Mouse (Mus musculus) heart, embryonic 13.5 days (tissue): Measurements from ENCODE around the gene Stat3. TPM values are rescaled to one million over a fixed set of nuclear protein-coding genes. Genes with fewer than 3 reads are reported as not detected.

Experiments
- ATAC-seq: fragments of 200-750 bp; cut with Nextera tagmentation; 2 replicates; pipeline ENCODE4 v1.8.0; 2017; ENCODE audit warnings: moderate TSS enrichment; ENCODE audit not compliant: insufficient number of reproducible peaks, low FRiP score, low TSS enrichment; ENCODE audit errors: extremely low read depth
- H3K27ac ChIP-seq: fragments of 300-500 bp; sonication (generic); replicated peaks from 2 replicates; pipeline ENCODE4 v1.5.1; 2015; ENCODE audit warnings: moderate library complexity, mild to moderate bottlenecking, inconsistent platforms
- H3K27me3 ChIP-seq: fragments of 300-500 bp; sonication (generic); replicated peaks from 2 replicates; pipeline ENCODE4 v1.6.1; 2015; ENCODE audit warnings: mild to moderate bottlenecking, inconsistent platforms
- H3K36me3 ChIP-seq: fragments of 300-500 bp; sonication (generic); 2 replicates; pipeline ENCODE4 v1.6.1; 2015; ENCODE audit warnings: mild to moderate bottlenecking, inconsistent platforms
- H3K4me1 ChIP-seq: fragments of 300-500 bp; sonication (generic); 2 replicates; pipeline ENCODE4 v1.6.1; 2015; ENCODE audit warnings: inconsistent platforms
- H3K4me2 ChIP-seq: fragments of 300-500 bp; sonication (generic); 2 replicates; pipeline ENCODE4 v1.6.1; 2015; ENCODE audit warnings: inconsistent platforms, mild to moderate bottlenecking, moderate library complexity
- H3K4me3 ChIP-seq: fragments of 300-500 bp; sonication (generic); 2 replicates; pipeline ENCODE4 v1.5.1; 2015; ENCODE audit warnings: moderate library complexity, mild to moderate bottlenecking, inconsistent platforms
- H3K9ac ChIP-seq: fragments of 300-500 bp; sonication (generic); 2 replicates; pipeline ENCODE4 v1.6.1; 2015; ENCODE audit warnings: inconsistent platforms, mild to moderate bottlenecking, moderate library complexity
- H3K9me3 ChIP-seq: fragments of 300-500 bp; sonication (generic); 2 replicates; pipeline ENCODE4 v1.6.1; 2016; ENCODE audit warnings: inconsistent platforms
- WGBS: fragments of 180-500 bp; shearing (Covaris S2); methylation state at CpG from one replicate; pipeline ENCODE4 v1.1.7; 2015; ENCODE audit warnings: mixed read lengths; 5-methylcytosine and 5-hydroxymethylcytosine counted together
- polyA plus RNA-seq: library from polyadenylated mRNA; unstranded; fragments of >200 nt; fragmentation: Nextera tagmentation; extraction: Ambion mirVana; gene quantifications from 2 replicates; pipeline ENCODE4 v1.2.1, GENCODE M21; 2015

Gene Stat3
- polyA plus RNA-seq, 1 experiment from 2014 or later, result 41.8 TPM

DNA sequence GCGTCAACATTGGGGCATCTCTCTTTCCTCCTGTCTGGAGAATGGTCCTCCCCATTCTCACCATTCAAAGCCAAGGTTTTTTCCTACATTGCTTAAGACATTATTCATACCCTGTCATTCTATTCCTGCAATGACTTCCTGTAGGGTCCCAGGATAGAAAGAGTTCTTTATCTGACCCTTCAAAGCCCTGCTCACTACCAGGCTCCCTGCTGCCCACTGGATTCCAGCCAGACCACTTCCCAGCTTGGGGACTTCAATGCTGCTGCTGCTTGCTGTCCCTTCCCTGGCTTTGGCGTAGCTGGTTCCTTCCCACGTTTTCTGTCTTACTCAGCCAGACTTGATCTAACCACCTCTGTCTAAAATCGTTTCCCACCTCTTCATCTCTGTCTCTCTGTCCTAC is 7.5 kb upstream of the Stat3 start:
- 20% methylated on average over 4 of the region's 4 CpGs for WGBS
- Histone ChIP-seq H3K36me3 (no peaks in the 10 kb centered on the region), H3K4me3 (no peak overlapping the region), H3K27ac (peak overlapping the region; percentile 66), H3K4me1 (peaks cover 24% of the 10 kb centered on the region), H3K9ac (no peak overlapping the region), H3K4me2 (no peak overlapping the region), H3K9me3 (peaks cover 3% of the 10 kb centered on the region; the same call in 1 of the 2 replicates), H3K27me3 (no peaks in the 10 kb centered on the region)
- no peak for ATAC-seq

- Histone ChIP-seq H3K9me3 (no peaks in the 10 kb centered on the region), H3K4me3 (no peak overlapping the region), H3K4me2 (no peak overlapping the region), H3K9ac (no peak overlapping the region), H3K27ac (no peak overlapping the region), H3K27me3 (no peaks in the 10 kb centered on the region), H3K36me3 (no peaks in the 10 kb centered on the region), H3K4me1 (peaks cover 27% of the 10 kb centered on the region)
- 88% methylated on average over 1 of the region's 1 CpGs for WGBS
- ATAC-seq, result no peak
These were observed 3.0 kb upstream of the Stat3 start for GRCm38 (mm10) chr11:100942388-100942787.

GRCm38 (mm10) chr11:100938711-100939511 is 429 bp downstream of the Stat3 start:
- Histone ChIP-seq H3K9ac (peak overlapping the region; percentile 95), H3K4me1 (peaks cover 46% of the 10 kb centered on the region), H3K4me2 (peak overlapping the region; percentile 88), H3K27me3 (no peaks in the 10 kb centered on the region), H3K4me3 (peak overlapping the region; percentile 88), H3K9me3 (no peaks in the 10 kb centered on the region), H3K36me3 (no peaks in the 10 kb centered on the region), H3K27ac (peak overlapping the region; percentile 91)
- ATAC-seq, result peak; percentile 4; the same call in 1 of the 2 replicates
- under 1% methylated on average over 48 of the region's 48 CpGs for WGBS

DNA sequence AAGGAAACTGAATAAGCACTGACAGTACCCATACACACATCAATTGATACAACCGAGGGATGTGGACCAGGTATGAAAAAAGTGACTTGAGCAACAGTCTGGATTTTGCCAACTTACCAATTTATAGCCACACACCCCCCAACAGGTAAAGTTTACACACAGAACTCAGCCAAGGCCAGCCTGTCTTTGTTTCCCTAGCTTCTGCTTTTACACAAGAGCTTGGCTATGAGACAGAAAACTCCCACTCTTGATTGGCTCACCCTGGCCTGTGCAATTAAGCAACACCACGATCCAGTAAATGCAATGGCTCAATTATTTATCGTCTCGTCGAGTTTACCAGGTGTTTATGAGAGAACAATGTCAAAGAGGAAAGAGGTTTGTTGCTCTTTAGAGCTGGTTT is 1.2 kb downstream of the Stat3 start:
- Histone ChIP-seq H3K36me3 (peaks cover under 1% of the 10 kb centered on the region; the same call in 1 of the 2 replicates), H3K27ac (peak overlapping the region; percentile 91), H3K9ac (peak overlapping the region; percentile 95), H3K4me1 (peaks cover 51% of the 10 kb centered on the region), H3K27me3 (no peaks in the 10 kb centered on the region), H3K4me3 (peak overlapping the region; percentile 88), H3K4me2 (peak overlapping the region; percentile 88), H3K9me3 (no peaks in the 10 kb centered on the region)
- ATAC-seq, result no peak
- 22% methylated on average over 5 of the region's 5 CpGs for WGBS

DNA sequence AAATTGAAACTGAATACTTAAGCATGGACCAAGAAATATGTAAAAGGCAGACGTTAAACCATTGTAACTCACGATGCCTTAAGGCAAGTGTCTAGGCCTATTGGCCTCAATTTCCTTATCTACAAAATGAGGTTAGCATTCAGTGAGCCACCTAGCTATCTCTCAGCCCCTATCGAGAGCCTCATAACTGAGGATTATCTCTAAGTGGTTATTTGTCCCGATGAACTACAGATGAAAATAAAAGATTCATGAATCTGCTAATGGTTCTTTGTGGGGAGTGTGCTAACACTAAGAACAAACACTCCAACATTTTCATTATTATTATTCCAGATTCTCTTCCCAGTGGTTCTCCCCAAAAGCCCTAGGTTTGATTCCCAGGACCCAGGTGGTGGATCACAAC is 2.0 kb downstream of the Stat3 start:
- H3K4me1 ChIP-seq, result peaks cover 51% of the 10 kb centered on the region
- H3K9me3 ChIP-seq, result no peaks in the 10 kb centered on the region
- H3K36me3 ChIP-seq, result peaks cover 9% of the 10 kb centered on the region
- H3K4me2 ChIP-seq, result peak overlapping the region; percentile 88
- no peak overlapping the region for H3K27ac ChIP-seq
- H3K9ac ChIP-seq, result no peak overlapping the region
- no peak for ATAC-seq
- H3K27me3 ChIP-seq, result no peaks in the 10 kb centered on the region
- 35% methylated on average over 4 of the region's 4 CpGs for WGBS
- H3K4me3 ChIP-seq, result peak overlapping the region; percentile 88

- Histone ChIP-seq H3K4me1 (peaks cover 63% of the 10 kb centered on the region), H3K27ac (no peak overlapping the region), H3K27me3 (no peaks in the 10 kb centered on the region), H3K4me2 (no peak overlapping the region), H3K9me3 (no peaks in the 10 kb centered on the region), H3K4me3 (no peak overlapping the region), H3K36me3 (peaks cover 14% of the 10 kb centered on the region), H3K9ac (no peak overlapping the region)
- 89% methylated on average over 8 of the region's 8 CpGs for WGBS
- no peak for ATAC-seq
These were observed 3.7 kb downstream of the Stat3 start for GRCm38 (mm10) chr11:100935373-100936355.

DNA sequence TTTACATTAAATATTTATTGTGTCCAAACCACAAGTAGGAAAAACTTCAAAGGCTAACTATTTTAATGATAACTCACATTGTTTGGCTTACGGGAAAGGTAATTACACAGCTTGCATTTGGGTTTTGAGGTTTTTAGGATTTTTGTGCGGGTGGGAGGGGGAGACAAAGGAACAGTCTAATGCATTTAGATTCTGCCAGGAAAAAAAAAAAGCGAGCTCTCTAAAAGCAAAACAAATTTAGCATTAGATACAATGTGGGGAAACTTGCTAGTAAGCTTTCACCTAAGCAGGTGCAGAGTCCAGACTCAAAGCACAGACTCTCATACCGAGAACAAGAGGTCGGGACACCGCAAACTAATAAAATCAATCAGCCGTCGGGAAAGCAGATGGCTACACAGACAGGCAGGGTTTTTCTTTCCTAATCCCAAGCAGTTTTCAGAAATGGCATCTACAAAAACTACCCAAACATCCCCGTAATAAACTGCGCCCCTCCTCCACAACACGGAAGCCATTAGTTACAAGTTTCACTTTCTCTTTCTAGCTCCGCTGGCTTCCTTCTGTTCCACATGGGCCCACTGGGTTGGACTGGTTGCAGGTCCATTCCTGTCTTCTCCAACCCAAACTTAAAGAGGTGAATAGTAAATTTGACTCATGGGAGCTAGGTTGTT is 8.0 kb downstream of the Stat3 start:
- 71% methylated on average over 12 of the region's 12 CpGs for WGBS
- H3K4me1 ChIP-seq, result peaks cover 44% of the 10 kb centered on the region
- no peak overlapping the region for H3K9ac ChIP-seq
- no peak for ATAC-seq
- no peaks in the 10 kb centered on the region for H3K27me3 ChIP-seq
- peak overlapping the region; percentile 53 for H3K4me2 ChIP-seq
- H3K4me3 ChIP-seq, result peak overlapping the region; percentile 27
- H3K36me3 ChIP-seq, result peaks cover 14% of the 10 kb centered on the region
- no peaks in the 10 kb centered on the region for H3K9me3 ChIP-seq
- H3K27ac ChIP-seq, result no peak overlapping the region

DNA sequence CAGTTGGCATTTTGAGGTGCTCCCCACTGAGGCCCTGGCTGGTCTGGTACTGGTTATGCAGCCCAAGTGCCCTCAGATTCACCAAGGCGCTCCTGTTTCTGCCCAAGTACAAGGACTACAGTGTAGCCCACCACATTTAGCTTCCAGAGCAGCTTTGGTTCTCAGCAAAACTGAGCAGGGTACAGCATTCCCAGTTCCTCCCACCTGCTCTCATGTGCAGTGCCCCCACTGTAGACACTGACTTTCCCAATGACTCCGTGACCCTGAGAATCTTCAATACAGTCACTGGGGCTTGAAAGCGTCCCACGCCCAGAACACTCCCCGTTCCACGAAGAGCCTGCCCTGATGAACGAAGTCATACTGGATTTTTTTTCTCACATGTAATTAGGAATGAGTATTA is 8.7 kb downstream of the Stat3 start:
- H3K36me3 ChIP-seq, result peaks cover 14% of the 10 kb centered on the region
- H3K27me3 ChIP-seq, result no peaks in the 10 kb centered on the region
- no peak for ATAC-seq
- no peak overlapping the region for H3K27ac ChIP-seq
- peaks cover 37% of the 10 kb centered on the region for H3K4me1 ChIP-seq
- H3K9me3 ChIP-seq, result no peaks in the 10 kb centered on the region
- WGBS, result 74% methylated on average over 7 of the region's 7 CpGs
- no peak overlapping the region for H3K4me2 ChIP-seq
- no peak overlapping the region for H3K4me3 ChIP-seq
- peak overlapping the region; percentile 24; the same call in 1 of the 2 replicates for H3K9ac ChIP-seq

DNA sequence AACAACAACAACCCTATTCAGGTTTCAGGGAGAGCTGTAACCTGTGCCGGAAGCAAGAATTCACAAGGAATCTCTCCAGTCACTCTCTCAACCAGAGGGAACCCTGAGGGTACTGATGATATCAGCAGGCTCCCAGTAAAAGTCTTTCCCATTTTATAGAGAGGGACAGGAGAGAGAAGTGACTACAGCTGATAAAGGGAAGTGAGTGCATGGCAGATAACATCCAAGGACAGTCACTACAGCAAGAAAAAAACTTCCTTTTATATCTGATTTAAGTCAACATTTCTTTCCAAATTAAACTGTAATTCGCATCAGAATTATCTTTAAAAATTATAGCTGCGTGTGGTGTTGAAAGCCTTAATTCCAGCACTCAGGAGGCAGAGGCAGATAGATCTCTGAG is 12.0 kb downstream of the Stat3 start:
- H3K4me3 ChIP-seq, result no peak overlapping the region
- ATAC-seq, result no peak
- 73% methylated on average over 3 of the region's 3 CpGs for WGBS
- H3K9ac ChIP-seq, result no peak overlapping the region
- no peak overlapping the region for H3K27ac ChIP-seq
- H3K27me3 ChIP-seq, result no peaks in the 10 kb centered on the region
- peaks cover 25% of the 10 kb centered on the region for H3K4me1 ChIP-seq
- no peak overlapping the region for H3K4me2 ChIP-seq
- H3K36me3 ChIP-seq, result peaks cover 16% of the 10 kb centered on the region
- no peaks in the 10 kb centered on the region for H3K9me3 ChIP-seq

DNA sequence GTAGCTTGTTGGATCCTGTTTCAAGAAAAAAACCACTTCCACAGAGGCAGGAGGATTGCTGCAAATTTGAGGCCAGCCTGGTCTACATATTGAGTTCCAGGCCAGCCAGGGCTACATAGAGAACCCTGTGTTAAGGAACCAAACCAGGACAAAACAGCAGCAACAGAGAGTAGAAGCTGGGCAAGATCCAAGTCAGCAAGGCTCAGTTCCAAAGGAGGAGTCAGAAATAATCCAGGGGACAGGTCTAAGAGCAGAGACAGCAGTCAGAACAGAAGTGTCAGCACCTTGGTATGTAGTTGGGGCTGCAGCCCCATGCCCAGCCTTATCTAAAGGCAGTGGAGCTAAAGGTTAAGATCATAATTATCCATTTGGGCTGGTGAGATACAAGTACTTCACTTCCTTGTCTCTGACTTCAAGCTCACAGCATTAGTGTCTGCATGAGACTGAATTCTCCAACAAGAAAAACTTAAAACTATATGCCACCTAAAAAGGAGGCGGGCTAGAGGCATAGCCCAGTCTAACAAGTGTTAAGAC is 14.9 kb downstream of the Stat3 start:
- Histone ChIP-seq H3K27ac (no peak overlapping the region), H3K9ac (no peak overlapping the region), H3K4me3 (no peak overlapping the region), H3K4me2 (no peak overlapping the region), H3K9me3 (no peaks in the 10 kb centered on the region), H3K27me3 (no peaks in the 10 kb centered on the region), H3K4me1 (peaks cover 15% of the 10 kb centered on the region), H3K36me3 (peaks cover 10% of the 10 kb centered on the region; the same call in 1 of the 2 replicates)
- WGBS, result 88% methylated on average over 1 of the region's 1 CpGs
- no peak for ATAC-seq
